Mouse (Mus musculus): ENCODE measurements around the gene Crygc.
"Not testable (repeated sequence)": the region's sequence is repeated elsewhere in the genome, so short reads cannot be mapped to it uniquely, and the experiment has no call there.

The Crygc gene

DNA sequence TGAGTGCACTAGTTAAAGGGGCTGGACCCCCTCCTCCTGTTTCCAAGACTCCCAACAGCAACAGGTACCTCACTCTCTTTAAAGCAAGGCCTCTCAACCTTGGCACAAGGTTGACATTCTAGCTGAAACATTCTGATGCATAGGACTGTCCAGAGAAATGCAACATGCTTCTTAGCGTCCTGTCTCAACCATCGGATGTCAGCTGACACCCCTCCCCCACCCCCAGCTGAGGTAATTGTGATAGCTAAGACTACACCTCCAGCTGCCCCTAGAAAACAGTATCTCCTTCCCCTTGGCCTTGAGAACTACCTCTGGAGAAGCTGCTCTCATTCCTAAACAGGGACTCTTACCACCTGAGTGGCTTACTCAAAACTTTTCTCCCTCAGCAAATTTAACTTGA lies 21.3 kb downstream of the Crygc start:
- DNase-seq = no peak

DNA sequence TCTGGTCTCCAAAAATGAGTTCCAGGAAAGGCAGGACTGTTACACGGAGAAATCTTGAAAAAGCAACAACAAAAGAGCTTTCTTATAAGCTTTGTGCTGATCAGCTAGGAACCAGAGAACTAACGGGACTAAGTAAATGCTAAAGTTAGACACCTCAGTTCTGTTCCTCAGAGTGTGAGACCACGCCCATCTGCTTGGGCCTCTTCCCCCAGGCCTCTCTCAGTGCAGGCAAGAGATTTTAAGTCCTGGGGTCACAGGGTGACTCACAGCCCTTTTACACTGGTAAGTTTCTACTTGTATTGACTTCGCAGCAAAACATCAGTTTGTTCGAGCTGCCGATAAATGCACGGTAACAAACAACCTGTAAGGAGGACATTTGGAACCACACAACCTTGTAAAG lies 21.8 kb downstream of the Crygc start:
- DNase-seq = no peak

DNA sequence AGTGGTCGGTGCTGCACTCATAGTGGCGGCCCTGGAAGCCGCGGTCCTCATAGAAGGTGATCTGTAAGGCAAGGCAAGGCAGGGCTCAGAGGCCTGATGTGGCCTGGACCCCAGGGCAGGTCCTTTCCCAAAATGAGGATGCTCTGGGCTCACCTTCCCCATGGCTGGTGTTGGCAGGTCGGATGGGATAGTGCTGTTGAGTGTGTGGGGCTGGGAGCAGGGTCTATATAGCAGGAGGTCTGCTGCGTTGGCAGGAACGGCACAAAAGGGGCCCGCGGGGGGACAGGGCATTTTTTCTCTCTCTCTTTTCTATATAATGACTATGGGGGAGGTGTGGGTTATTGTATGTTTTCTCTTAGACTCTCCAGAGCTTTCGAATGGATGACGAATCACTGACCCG lies 22.5 kb downstream of the Crygc start, which contains the start of gene Cryge:
Gene Cryge, minus strand, starts transcription at position 198 of the 400 bp plus-strand sequence.
- not testable (repeated sequence) for DNase-seq

DNA sequence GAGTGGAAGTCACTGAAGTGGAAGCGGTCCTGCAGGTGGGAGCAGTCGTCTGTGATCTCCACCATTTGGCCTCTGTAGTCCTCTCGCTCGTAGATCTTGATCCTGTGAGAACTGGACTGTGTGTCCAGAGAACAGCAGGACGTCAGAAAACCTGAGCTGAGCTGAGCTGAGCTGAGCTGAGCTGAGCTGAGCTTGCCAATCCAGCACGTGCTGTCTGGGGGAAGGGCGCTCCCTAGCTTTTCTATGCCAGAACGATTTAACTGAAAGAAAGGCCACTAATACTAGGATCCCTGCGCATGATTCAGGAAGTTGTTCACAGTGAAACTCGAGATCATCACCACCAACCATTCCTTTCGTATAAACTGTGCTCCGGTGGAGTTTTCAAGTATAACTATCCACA lies 24.7 kb downstream of the Crygc start:
- peak; percentile 74 to 76 for DNase-seq

DNA sequence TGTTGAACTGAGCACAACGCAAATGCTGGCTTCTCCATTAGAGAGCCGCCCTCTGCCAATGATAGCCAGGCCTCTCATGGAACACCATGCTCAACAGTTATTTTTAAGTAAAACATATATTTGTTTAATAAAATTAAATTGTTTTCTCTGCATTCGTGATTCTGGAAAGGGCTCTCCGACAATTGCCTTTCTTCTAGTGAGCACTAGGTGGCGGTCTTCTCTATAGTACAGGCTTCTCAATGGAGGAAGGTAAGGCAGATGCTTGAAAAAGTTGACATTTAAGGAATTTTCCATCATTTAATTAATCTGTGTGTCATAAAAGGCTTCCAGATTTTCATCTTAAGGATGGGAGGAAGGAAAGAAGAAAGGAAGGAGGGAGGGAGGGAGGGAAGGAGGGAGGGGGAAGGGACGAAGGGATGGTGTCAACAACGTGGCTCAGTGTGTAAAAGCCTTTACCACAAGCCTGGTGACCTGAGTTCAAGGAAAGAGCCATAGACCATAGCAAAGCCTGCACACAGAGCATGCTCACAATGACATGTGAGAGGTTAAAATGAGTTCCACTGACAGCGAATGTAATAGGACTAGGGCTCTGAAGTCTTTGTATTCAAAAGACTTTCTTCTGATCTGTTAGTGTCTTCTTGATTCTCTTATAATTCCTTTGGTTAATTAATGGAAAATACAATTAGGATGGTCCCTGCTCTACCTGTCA lies 26.9 kb downstream of the Crygc start:
- peak; percentile 49 to 55 for DNase-seq

DNA sequence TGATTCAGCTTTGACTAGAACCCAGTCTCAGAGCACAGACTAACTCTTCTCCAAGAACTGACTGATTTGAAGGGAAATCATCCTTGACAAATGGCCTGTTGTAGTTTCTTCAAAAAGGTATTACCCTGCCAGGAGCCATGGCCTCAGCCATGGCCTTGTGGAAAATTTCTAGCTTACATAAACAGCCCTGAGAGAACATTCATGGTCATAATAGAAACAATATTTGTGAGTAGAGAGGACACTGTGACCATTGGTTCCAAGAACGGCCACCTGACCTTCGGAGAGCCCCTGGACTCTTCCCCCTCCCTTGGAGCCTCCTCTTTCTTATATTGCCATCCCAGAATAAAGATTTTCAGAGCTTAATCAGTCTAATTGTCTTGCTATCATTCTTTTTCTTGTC lies 30.1 kb downstream of the Crygc start:
- no peak for DNase-seq

DNA sequence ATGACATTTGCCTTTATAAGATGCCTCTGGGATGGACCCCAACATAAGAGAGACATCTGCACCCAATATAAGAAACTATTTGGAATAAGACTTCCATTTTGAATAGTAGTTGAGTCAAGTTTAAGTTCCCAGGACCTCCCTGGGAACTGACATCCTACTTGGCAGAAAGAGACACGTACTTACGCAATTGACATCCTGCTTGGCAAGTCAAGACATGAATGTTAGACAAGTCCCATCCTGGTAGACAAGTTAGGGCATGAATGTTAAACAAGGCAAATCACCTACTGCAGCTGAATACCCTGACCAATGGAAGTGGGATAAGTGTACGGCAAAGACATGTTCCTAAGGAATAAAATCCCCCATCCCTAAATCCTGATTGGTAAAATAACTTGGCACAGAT lies 31.7 kb downstream of the Crygc start:
- no peak for DNase-seq

DNA sequence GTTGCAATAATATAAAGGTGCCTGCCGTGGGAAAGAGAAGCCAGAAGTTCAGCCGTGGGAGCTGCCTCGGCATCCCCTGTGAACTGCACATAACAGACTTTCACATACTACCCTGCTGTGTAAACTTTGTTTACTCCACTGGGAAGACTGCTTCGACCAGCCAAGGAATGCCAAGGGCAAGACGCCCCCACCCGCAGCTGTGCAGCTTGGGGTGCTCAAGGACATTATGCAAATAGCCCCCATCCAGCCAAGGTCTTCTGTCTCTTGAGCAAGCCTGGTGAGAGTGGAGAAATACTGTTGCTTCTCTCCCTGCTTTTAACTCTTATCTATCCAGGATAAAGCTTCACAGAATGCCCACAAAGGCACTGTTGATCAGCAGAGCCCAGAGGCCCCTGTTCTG lies 32.7 kb downstream of the Crygc start:
- no peak for DNase-seq

DNA sequence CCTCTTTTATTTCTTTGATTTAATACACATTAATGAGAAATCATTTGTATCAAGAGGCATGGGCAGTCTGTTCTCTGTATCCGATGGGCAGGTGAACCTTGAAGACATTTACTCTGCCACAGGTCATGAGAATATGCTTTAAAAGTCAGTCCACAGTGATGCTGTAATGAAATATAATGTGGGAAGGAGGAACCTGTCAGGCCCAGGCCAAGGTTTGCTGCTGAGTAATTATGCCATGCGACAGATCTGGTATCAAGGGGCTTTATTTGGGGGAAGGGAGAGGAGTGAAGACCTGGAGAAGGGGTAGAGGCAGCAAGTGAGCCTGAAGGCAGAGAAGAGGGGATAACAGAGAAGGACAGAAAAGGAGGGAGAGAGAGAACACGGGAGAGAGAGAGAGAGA lies 33.8 kb downstream of the Crygc start:
- no peak for DNase-seq

DNA sequence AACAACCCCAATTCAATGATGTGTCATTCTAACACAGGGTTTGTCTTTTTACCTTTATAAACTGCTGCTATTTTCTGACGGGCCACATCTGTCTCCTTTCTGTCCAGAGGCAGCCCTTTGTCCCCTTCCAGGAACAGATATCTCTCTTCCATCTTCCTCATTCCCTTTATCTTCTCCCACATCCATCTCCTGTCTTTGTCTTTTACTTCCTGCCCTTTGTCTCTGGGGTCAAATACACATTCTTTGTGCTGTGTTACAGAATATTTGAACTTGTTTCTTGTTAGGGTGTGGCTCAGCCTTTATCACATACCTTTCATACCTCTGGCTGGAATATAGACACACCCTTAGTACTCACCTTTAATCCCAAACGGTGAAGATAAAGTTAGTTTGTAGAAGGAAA lies 35.9 kb downstream of the Crygc start:
- no peak for DNase-seq

DNA sequence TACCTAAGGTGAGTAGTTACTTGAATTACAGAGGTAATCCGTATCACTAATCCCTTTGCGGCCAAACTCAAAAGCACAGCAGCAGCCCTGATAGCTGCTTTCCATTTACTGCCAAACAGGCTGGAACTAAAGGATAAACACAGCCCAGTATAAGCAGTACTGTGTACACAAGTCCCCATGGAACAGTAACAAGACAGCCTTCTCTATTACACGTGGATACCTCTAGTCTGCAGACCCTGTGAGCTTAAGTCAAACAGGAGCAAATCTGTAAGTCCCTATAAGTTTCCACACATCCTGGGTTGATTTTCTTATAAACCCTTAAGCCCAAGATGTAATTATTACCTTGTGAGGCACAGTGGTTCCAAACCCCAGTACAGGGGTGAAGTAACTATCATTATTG lies 38.0 kb downstream of the Crygc start:
- no peak for DNase-seq

DNA sequence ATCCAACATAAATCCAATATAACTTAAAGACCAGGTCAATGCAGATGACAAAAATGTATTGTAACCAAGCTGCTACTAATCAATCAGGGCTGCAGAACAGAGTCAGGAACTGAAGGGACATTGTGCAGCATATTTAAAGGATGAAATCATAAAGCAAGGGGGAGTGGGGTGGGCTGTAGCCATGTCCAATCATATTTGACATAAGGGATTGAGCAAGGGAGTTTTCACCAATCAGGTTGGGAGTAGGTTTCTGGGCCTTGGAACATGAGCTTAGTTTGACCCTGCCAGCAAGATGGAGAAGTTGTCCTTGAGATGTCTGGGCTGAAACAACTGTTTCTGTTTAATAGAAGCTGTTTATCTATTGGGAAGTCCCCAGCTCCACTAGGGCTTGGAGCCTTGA lies 40.8 kb downstream of the Crygc start, which contains the start of gene Akr1cl:
Gene Akr1cl, minus strand, starts transcription at position 119 of the 400 bp plus-strand sequence.
- no peak for DNase-seq

DNA sequence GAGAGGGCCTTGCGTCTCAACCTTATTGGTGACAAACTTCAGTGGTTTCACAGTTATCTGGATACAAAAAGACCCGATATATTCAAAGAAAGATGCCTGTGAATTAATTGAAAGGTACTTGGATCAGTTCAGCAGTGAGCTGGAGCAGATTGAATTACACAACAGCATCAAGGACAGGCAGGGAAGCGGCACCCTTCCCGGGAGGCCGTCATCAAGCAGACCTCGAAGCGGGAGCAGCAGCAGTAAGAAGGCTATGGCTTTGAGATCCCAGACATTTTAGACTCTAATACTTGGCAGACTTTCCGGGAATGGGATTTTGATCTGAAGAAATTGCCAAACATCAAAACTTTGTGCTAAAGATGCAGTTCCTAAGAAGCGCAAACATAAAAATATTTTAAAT lies 45.3 kb downstream of the Crygc start:
- DNase-seq = peak in 1 of 2 experiments; percentile 11

Measured in cerebellum, postnatal 14 days (tissue).